Comparison of ENCODE assay signal across 24 mouse cellular contexts in the genomic region with DNA sequence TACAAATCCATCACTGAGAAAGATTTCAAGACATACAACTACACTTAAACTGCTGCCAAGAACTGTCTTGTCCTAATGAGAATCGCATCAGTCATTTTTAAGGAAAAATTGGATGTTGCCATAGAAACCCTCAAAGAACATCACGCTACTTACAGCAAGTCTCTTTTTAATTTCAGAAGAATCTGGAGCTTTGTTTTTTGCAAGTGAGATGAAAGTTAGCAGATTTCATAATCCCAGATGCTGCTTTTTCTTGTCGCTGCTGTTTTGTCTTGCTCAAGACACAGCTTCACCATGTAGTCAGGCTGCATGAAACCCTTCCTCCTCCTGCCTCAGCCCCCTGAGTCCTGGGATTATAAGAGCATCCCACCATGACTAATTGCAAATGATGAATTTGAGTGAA.
DNase-seq lines count a peak whose midpoint lies in the region; TF ChIP-seq lines count a peak whose summit lies in the region.
"Had no signal": no experiment of that assay in that cellular context is flagged by ENCODE, and none has a peak within 500 bp of the region (broad histone marks: within the 10 kb centered on the region; RNA-seq: fewer than 3 reads in every experiment).

No protein-coding gene starts in this region.

- WGBS in heart, embryonic 10.5 days: 89% methylated on average over 3 of the region's 3 CpGs

- TF ChIP-seq CTCF in brain, embryonic 14.5 days (IDR thresholded peaks at IDR 0.05; ENCODE audit: borderline replicate concordance, extremely low read depth, insufficient read depth, insufficient read length): no peak

- no peaks in the 10 kb centered on the region for H3K4me1 ChIP-seq in heart, embryonic 10.5 days
- H3K4me1 ChIP-seq: heart, embryonic 13.5 days; liver, embryonic 12.5 days had no signal

- peak; percentile 8 for DNase-seq in heart, adult 11 months
- DNase-seq in heart, embryonic 10.5 days (ENCODE audit: low spot score): no peak
- peak; percentile 24 to 44 for DNase-seq in left cerebral cortex, adult 9 months (ENCODE audit: low spot score in 2 of 2)
- no peak for DNase-seq in left cerebral cortex, adult 8-10 months (ENCODE audit: low spot score in 2 of 2)
- peak; percentile 18 for DNase-seq in brain, embryonic 14.5 days (ENCODE audit: low read depth)
- peak; percentile 42 for DNase-seq in layer of hippocampus, adult 9-11 months
- no peak for DNase-seq in gastrocnemius, adult 18-20 months (ENCODE audit: low spot score)
- DNase-seq: adrenal gland, postnatal 14 days; cerebellum, adult 8-10 months; cerebellum, postnatal 25 days; embryo, embryonic 11 days; gastrocnemius, adult 2 months; gastrocnemius, postnatal 36 days; heart, adult 2 months; heart, postnatal 10 days; kidney, adult 11 months; kidney, postnatal 14 days; liver, postnatal 0 days; lung, postnatal 36 days had no signal

- H3K9me3 ChIP-seq in heart, embryonic 10.5 days: no peaks in the 10 kb centered on the region
- H3K9me3 ChIP-seq: embryonic facial prominence, embryonic 12.5 days; heart, embryonic 13.5 days; hindbrain, embryonic 10.5 days; hindbrain, embryonic 15.5 days; liver, embryonic 12.5 days had no signal

- TF ChIP-seq POLR2A in brain, embryonic 14.5 days (IDR thresholded peaks at IDR 0.05; ENCODE audit: borderline replicate concordance, extremely low read depth, insufficient read depth, insufficient read length, poor library complexity, severe bottlenecking): no peak

- no peaks in the 10 kb centered on the region for H3K27me3 ChIP-seq in heart, embryonic 10.5 days (ENCODE audit: insufficient read depth, poor library complexity, severe bottlenecking)
- H3K27me3 ChIP-seq: embryonic facial prominence, embryonic 12.5 days; heart, embryonic 13.5 days; hindbrain, embryonic 15.5 days; liver, embryonic 12.5 days had no signal

- H3K4me3 ChIP-seq in heart, embryonic 10.5 days: no peak overlapping the region
- H3K4me3 ChIP-seq: embryonic facial prominence, embryonic 12.5 days; gastrocnemius, adult 2 months; heart, adult 2 months; heart, embryonic 13.5 days; hindbrain, embryonic 10.5 days; hindbrain, embryonic 15.5 days; liver, embryonic 12.5 days had no signal

- H3K36me3 ChIP-seq in heart, embryonic 10.5 days: no peaks in the 10 kb centered on the region
- H3K36me3 ChIP-seq: embryonic facial prominence, embryonic 12.5 days; heart, embryonic 13.5 days; hindbrain, embryonic 10.5 days; hindbrain, embryonic 15.5 days; liver, embryonic 12.5 days had no signal

- no peak overlapping the region for H3K27ac ChIP-seq in heart, embryonic 10.5 days
- H3K27ac ChIP-seq: embryonic facial prominence, embryonic 12.5 days; gastrocnemius, adult 2 months; heart, adult 2 months; heart, embryonic 13.5 days; hindbrain, embryonic 10.5 days; hindbrain, embryonic 15.5 days; liver, embryonic 12.5 days had no signal

Comparison
In these comparisons a context has a peak if more than half of its experiments do, and no peak if none do; other contexts are left out.
1. DNase-seq: peak in heart, adult 11 months (single experiment), left cerebral cortex, adult 9 months (2 of 2), brain, embryonic 14.5 days (single experiment) and layer of hippocampus, adult 9-11 months (single experiment); none in heart, embryonic 10.5 days (single experiment), left cerebral cortex, adult 8-10 months (0 of 2) and gastrocnemius, adult 18-20 months (single experiment).